Comparison of ENCODE assay signal across 8 mouse cellular contexts in the genomic region with DNA sequence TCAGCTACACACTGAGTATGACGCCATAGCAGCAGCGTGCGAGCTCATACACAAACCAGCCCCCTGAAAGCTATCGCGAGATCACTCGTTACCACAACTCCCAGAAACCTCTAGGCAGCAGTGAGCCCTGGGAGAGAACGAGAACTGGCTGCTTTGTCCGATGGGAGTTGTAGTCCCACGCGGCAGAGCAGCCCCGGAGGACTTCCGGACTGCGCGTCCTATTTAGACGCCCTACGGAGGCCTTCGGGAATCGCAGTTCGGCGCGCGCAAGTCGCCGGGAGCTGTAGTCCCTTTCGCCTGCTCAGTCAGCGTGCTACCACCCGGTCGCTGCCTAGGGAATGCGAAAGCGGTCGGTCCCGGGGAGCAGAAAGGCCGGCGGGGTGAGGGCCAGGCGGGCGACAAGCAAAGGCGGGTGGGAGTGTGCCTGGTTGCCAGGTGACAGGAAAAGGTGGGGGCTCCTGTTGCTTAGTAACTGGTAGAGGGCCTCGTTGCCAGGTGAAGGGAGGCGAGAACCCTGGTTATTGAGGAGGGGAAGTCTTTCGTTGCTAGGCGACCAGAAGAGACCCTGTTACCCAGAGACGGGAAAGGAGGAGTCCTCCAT. TPM values are rescaled to one million over a fixed set of nuclear protein-coding genes. Genes with fewer than 3 reads are reported as not detected.
DNase-seq lines count a peak whose midpoint lies in the region; ATAC-seq and TF ChIP-seq lines count a peak whose summit lies in the region.

TSS of gene Josd2 (plus strand) at position 170 of the 601 bp plus-strand sequence.

- TF ChIP-seq CTCF in kidney, adult 2 months (conservative IDR thresholded peaks at IDR 0.05; ENCODE audit: insufficient read depth, insufficient read length, low read depth, low read length): no peak
- TF ChIP-seq CTCF in spleen, adult 2 months (IDR thresholded peaks at IDR 0.05; ENCODE audit: extremely low read depth, insufficient read depth, insufficient read length, insufficient replicate concordance): no peak

- H3K27ac ChIP-seq in embryonic facial prominence, embryonic 13.5 days: peak within 1 kb of the TSS; percentile 81
- H3K27ac ChIP-seq in kidney, adult 2 months (ENCODE audit: insufficient read depth, low read depth, low read length): no peak within 1 kb of the TSS
- H3K27ac ChIP-seq in limb, embryonic 12.5 days: peak within 1 kb of the TSS; percentile 69
- H3K27ac ChIP-seq in midbrain, embryonic 15.5 days: peak within 1 kb of the TSS; percentile 95
- peak within 1 kb of the TSS; percentile 54 for H3K27ac ChIP-seq in spleen, adult 2 months (ENCODE audit: insufficient read depth, low read length)

- under 1% methylated on average over 42 of the region's 42 CpGs for WGBS in embryonic facial prominence, embryonic 13.5 days
- 1% methylated on average over 42 of the region's 42 CpGs for WGBS in kidney, adult 2 months
- WGBS in limb, embryonic 12.5 days: under 1% methylated on average over 42 of the region's 42 CpGs
- under 1% methylated on average over 42 of the region's 42 CpGs for WGBS in midbrain, embryonic 15.5 days
- under 1% methylated on average over 42 of the region's 42 CpGs for WGBS in spleen, adult 2 months

- peak within 1 kb of the TSS; percentile 84 for H3K9ac ChIP-seq in embryonic facial prominence, embryonic 13.5 days
- H3K9ac ChIP-seq in limb, embryonic 12.5 days (replicated peaks): peak within 1 kb of the TSS; percentile 66
- peak within 1 kb of the TSS; percentile 55 for H3K9ac ChIP-seq in midbrain, embryonic 15.5 days

- peaks cover 26% of the 10 kb centered on the region for H3K27me3 ChIP-seq in embryonic facial prominence, embryonic 13.5 days
- H3K27me3 ChIP-seq in kidney, adult 2 months (replicated peaks; ENCODE audit: control insufficient read depth, insufficient read depth, low read length): no peaks in the 10 kb centered on the region
- peaks cover 35% of the 10 kb centered on the region for H3K27me3 ChIP-seq in limb, embryonic 12.5 days
- no peaks in the 10 kb centered on the region for H3K27me3 ChIP-seq in midbrain, embryonic 15.5 days (replicated peaks)
- no peaks in the 10 kb centered on the region for H3K27me3 ChIP-seq in spleen, adult 2 months (ENCODE audit: control insufficient read depth, insufficient read depth, low read length)

- H3K4me3 ChIP-seq in embryonic facial prominence, embryonic 13.5 days: peak within 1 kb of the TSS; percentile 74
- peak within 1 kb of the TSS; percentile 67 for H3K4me3 ChIP-seq in kidney, adult 2 months (ENCODE audit: insufficient read depth, low read depth, low read length)
- peak within 1 kb of the TSS; percentile 64 for H3K4me3 ChIP-seq in limb, embryonic 12.5 days (replicated peaks)
- peak within 1 kb of the TSS; percentile 52 for H3K4me3 ChIP-seq in midbrain, embryonic 15.5 days
- peak within 1 kb of the TSS; percentile 77 for H3K4me3 ChIP-seq in spleen, adult 2 months (ENCODE audit: extremely low read depth, insufficient read depth, insufficient read length)

- no peaks in the 10 kb centered on the region for H3K36me3 ChIP-seq in embryonic facial prominence, embryonic 13.5 days
- H3K36me3 ChIP-seq in kidney, adult 2 months (ENCODE audit: control insufficient read depth, insufficient read depth, low read length): no peaks in the 10 kb centered on the region
- no peaks in the 10 kb centered on the region for H3K36me3 ChIP-seq in limb, embryonic 12.5 days
- no peaks in the 10 kb centered on the region; the same call in 1 of the 2 replicates for H3K36me3 ChIP-seq in midbrain, embryonic 15.5 days (replicated peaks)
- no peaks in the 10 kb centered on the region for H3K36me3 ChIP-seq in spleen, adult 2 months (ENCODE audit: control insufficient read depth, insufficient read depth, low read length)

- no peak for TF ChIP-seq POLR2A in kidney, adult 2 months (IDR thresholded peaks at IDR 0.05; ENCODE audit: low read depth, low read length)
- TF ChIP-seq POLR2A in spleen, adult 2 months (IDR thresholded peaks at IDR 0.05; ENCODE audit: low read depth, low read length): peak; percentile 11; the same call in 1 of the 2 replicates

- H3K9me3 ChIP-seq in embryonic facial prominence, embryonic 13.5 days: no peaks in the 10 kb centered on the region
- H3K9me3 ChIP-seq in limb, embryonic 12.5 days: no peaks in the 10 kb centered on the region
- no peaks in the 10 kb centered on the region for H3K9me3 ChIP-seq in midbrain, embryonic 15.5 days

- peaks cover 26% of the 10 kb centered on the region for H3K4me1 ChIP-seq in embryonic facial prominence, embryonic 13.5 days
- no peaks in the 10 kb centered on the region for H3K4me1 ChIP-seq in kidney, adult 2 months (ENCODE audit: control insufficient read depth, insufficient read depth, low read length)
- peaks cover 20% of the 10 kb centered on the region for H3K4me1 ChIP-seq in limb, embryonic 12.5 days (replicated peaks)
- H3K4me1 ChIP-seq in midbrain, embryonic 15.5 days: peaks cover 64% of the 10 kb centered on the region
- 0 out of 2 replicates have a peak, but pooled peaks cover 4% of the 10 kb centered on the region for H3K4me1 ChIP-seq in spleen, adult 2 months (ENCODE audit: control insufficient read depth, insufficient read depth, insufficient read length)

- H3K4me2 ChIP-seq in embryonic facial prominence, embryonic 13.5 days: peak within 1 kb of the TSS; percentile 65
- peak within 1 kb of the TSS; percentile 69 for H3K4me2 ChIP-seq in limb, embryonic 12.5 days
- H3K4me2 ChIP-seq in midbrain, embryonic 15.5 days: peak within 1 kb of the TSS; percentile 65

- peak; percentile 92 for DNase-seq in 3134 (ENCODE audit: extremely low read depth, insufficient read length, low spot score)
- DNase-seq in adrenal gland, postnatal 36 days: peak; percentile 94
- peak; percentile 96 to 98 for DNase-seq in heart, adult 18-20 months
- peak; percentile 99 for DNase-seq in kidney, adult 2 months
- peak; percentile 90 to 95 for DNase-seq in spleen, adult 2 months (ENCODE audit: low read depth in 1 of 2, low spot score in 2 of 2)

- peak; percentile 93 for ATAC-seq in embryonic facial prominence, embryonic 13.5 days (ENCODE audit: insufficient number of reproducible peaks, insufficient read depth, low FRiP score, low TSS enrichment, low read depth)
- ATAC-seq in limb, embryonic 12.5 days (ENCODE audit: insufficient number of reproducible peaks, insufficient read depth, low FRiP score, low TSS enrichment, low read depth): peak; percentile 93
- ATAC-seq in midbrain, embryonic 15.5 days (replicated peaks): peak; percentile 91

RNA-seq across cellular contexts. Expression of gene Josd2, which starts in this region (rescaled TPM):
- total RNA-seq in adrenal gland, postnatal 36 days (2021): 10 to 100 TPM; 53.9 to 61.0 TPM
- polyA plus RNA-seq in embryonic facial prominence, embryonic 13.5 days (2015; fragmentation: Nextera tagmentation; extraction: Ambion mirVana): 93.6 and 106 TPM in 2 replicates
- 100 to 1,000 TPM in 1 of 2 experiments, 10 to 100 TPM in 1; 98.6 to 108 TPM for total RNA-seq in heart, adult 18-20 months (2021)
- 92.8 and 129 TPM in 2 replicates for polyA plus RNA-seq in kidney, adult 2 months (2012; rRNA removed)
- polyA plus RNA-seq in limb, embryonic 12.5 days (2016; fragmentation: Nextera tagmentation; extraction: Ambion mirVana): 72.9 and 76.5 TPM in 2 replicates
- 38.8 and 42.2 TPM in 2 replicates for polyA plus RNA-seq in midbrain, embryonic 15.5 days (2015; fragmentation: Nextera tagmentation; extraction: Ambion mirVana)
- 124 and 171 TPM in 2 replicates for polyA plus RNA-seq in spleen, adult 2 months (2012; rRNA removed)
